Mouse (Mus musculus): Measurements from ENCODE around the gene Vmn1r4.
A peak's percentile ranks its signal among the peaks of the same experiment; 100 is the strongest.

Gene Vmn1r4

DNA sequence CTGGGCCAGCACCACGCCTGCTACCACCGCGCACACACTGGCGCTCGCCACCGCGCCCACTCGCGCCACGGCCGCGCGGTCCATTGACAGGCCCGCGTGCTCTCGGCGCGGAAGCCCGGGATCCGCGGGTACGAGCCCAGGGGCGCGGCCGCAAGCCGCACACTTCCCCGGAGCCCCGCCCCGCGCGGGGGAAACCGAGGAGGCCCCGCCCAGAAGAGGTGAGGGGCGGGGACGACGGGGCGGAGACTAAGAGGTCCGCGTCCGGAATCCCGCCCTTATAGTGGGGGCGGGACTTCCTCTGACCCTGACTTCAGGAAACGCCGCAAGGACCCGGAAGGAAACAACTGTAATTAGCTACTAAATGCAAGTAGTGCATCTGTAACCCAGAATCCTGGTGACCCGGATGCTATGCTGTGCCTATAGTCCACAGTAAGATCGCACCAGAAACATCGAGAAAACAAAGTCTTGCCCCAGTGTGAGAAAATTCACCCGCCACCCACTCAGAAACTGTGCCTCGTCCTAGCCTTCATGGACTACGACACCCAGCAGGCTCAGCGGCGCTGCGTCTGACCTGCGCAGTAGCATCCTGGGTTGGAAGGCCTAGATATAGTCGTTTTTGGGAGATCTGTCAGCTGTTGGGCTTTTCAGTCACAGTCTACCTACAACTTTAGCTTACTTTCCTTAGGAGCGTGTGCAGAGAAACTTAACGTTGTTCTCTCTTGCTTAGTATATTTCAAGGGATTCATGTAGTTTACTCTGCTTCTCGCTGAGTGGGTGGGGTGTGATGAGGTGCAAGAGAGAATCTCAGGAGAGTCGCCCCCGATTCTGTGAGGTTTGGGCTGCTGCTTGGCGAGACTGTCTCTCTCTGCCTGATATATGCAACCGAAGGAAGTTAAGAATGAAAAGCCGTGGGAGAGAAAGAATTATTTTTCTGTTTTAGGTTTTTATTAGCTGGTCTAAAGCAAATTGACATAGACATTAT lies at the start of gene Vmn1r4, which contains the start of gene Nt5c3:
Gene Vmn1r4 (plus strand): TSS at position 290 of the 982 bp plus-strand sequence.
Gene Nt5c3 (minus strand): TSS at position 207 of the 982 bp plus-strand sequence.
- no peak for TF ChIP-seq NANOG (IDR thresholded peaks at IDR 0.05; ENCODE audit: borderline replicate concordance, low read length)
- no peak for TF ChIP-seq POU5F1 (IDR thresholded peaks at IDR 0.05; ENCODE audit: borderline replicate concordance, low read length)
- TF ChIP-seq CTCF (conservative IDR thresholded peaks at IDR 0.05; ENCODE audit: low read length) = no peak
- no peaks in the 10 kb centered on the region for H3K36me3 ChIP-seq (ENCODE audit: insufficient read depth, low read length)
- peak within 1 kb of the TSS; percentile 93 for H3K4me3 ChIP-seq (replicated peaks; ENCODE audit: low read length)
- H3K27me3 ChIP-seq (ENCODE audit: insufficient read depth, low read length) = no peaks in the 10 kb centered on the region
- no peaks in the 10 kb centered on the region; the same call in 1 of the 2 replicates for H3K9me3 ChIP-seq (ENCODE audit: low read length)
- peaks cover 6% of the 10 kb centered on the region for H3K4me1 ChIP-seq (replicated peaks; ENCODE audit: low read depth, low read length)

DNA sequence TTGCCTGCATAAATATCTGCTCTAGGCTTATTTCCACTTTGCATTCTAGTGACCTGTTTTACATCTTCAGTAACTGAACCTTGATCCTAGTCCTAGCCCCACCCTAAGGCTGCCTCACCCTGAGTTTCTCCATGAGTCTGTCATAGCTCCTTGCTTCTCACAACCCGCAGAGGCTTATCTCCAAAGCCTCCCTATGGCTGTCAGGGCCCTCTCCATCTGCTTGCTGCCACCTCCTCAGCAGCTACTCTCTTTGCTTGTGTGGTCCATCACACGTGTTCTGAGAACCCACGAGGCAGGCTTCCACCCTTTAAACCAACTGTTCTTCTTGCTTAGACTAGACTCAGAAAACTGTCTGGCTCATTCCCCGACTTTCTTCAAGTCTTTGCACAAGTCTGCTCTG lies 46.9 kb upstream of the Vmn1r4 start:
- no peaks in the 10 kb centered on the region for H3K9me3 ChIP-seq (ENCODE audit: low read length)

GRCm38 (mm10) chr6:56877985-56878384 lies 45.8 kb upstream of the Vmn1r4 start:
- Histone ChIP-seq H3K4me3 (replicated peaks; ENCODE audit: low read length) (no peak overlapping the region), H3K27me3 (ENCODE audit: insufficient read depth, low read length) (no peaks in the 10 kb centered on the region), H3K4me1 (replicated peaks; ENCODE audit: low read depth, low read length) (no peaks in the 10 kb centered on the region), H3K9me3 (ENCODE audit: low read length) (no peaks in the 10 kb centered on the region), H3K36me3 (ENCODE audit: insufficient read depth, low read length) (peaks cover 86% of the 10 kb centered on the region)
- TF ChIP-seq NANOG (IDR thresholded peaks at IDR 0.05; ENCODE audit: borderline replicate concordance, low read length) (no peak), POU5F1 (IDR thresholded peaks at IDR 0.05; ENCODE audit: borderline replicate concordance, low read length) (no peak), CTCF (conservative IDR thresholded peaks at IDR 0.05; ENCODE audit: low read length) (no peak)

More for the DNA sequence above, 46.9 kb upstream of the Vmn1r4 start:
- H3K27me3 ChIP-seq (ENCODE audit: insufficient read depth, low read length) = no peaks in the 10 kb centered on the region
- no peak for TF ChIP-seq CTCF (conservative IDR thresholded peaks at IDR 0.05; ENCODE audit: low read length)
- no peak for TF ChIP-seq POU5F1 (IDR thresholded peaks at IDR 0.05; ENCODE audit: borderline replicate concordance, low read length)
- TF ChIP-seq NANOG (IDR thresholded peaks at IDR 0.05; ENCODE audit: borderline replicate concordance, low read length) = no peak
- H3K4me3 ChIP-seq (replicated peaks; ENCODE audit: low read length) = no peak overlapping the region
- H3K4me1 ChIP-seq (replicated peaks; ENCODE audit: low read depth, low read length) = no peaks in the 10 kb centered on the region
- peaks cover 88% of the 10 kb centered on the region for H3K36me3 ChIP-seq (ENCODE audit: insufficient read depth, low read length)

DNA sequence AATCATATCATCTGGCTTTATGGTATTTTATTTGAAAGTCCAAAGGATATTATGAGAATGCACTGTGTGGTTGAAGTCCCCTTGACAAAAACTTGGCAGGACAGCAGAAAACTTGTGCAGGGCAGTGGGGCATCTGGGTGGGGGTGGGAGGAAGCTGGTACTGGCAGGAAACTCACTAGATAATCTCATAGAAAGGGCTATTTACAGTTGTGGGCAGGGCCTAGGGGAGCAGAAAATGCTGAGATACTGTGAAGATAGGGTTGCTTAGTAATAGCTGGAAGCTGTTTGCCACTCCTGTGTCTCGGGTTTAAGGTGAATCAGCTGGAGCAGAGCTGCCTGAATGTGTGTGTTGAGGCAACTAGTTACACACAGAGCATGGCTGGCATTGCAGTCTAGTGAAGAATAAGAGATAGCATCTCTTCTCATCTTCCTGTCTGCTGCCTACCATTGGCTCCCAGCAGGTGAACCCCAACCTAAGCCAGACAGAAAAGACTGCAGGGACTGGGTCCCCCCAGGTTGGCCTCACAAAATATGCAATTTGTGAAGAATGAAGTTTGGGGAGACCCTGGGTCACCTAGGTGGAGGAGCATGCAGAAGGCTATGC lies 44.4 kb upstream of the Vmn1r4 start:
- Histone ChIP-seq H3K36me3 (ENCODE audit: insufficient read depth, low read length) (peaks cover 88% of the 10 kb centered on the region), H3K27me3 (ENCODE audit: insufficient read depth, low read length) (no peaks in the 10 kb centered on the region), H3K4me3 (replicated peaks; ENCODE audit: low read length) (no peak overlapping the region), H3K9me3 (ENCODE audit: low read length) (no peaks in the 10 kb centered on the region), H3K4me1 (replicated peaks; ENCODE audit: low read depth, low read length) (no peaks in the 10 kb centered on the region)
- TF ChIP-seq NANOG (IDR thresholded peaks at IDR 0.05; ENCODE audit: borderline replicate concordance, low read length) = no peak
- TF ChIP-seq POU5F1 (IDR thresholded peaks at IDR 0.05; ENCODE audit: borderline replicate concordance, low read length) = no peak
- TF ChIP-seq CTCF (conservative IDR thresholded peaks at IDR 0.05; ENCODE audit: low read length) = no peak

DNA sequence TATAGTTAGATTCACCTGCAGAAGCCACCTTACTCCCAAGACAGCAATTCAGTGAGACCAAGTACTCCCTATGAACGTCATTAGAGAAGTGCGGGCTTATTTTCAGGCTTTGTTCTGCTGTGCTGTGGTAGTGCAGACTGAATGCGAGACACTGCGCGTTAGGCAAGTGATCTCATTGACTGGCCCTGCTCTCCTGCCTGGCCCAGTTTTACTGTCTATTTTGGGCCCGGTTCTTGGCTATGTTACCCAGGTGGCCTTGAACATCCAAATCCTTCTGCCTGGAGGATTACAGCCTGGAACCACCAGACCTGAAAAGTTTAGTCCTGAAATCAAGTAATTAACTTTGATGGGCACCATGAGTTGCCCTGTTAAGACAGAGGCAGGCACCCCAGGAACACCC lies 35.3 kb upstream of the Vmn1r4 start:
- peaks cover 45% of the 10 kb centered on the region for H3K36me3 ChIP-seq (ENCODE audit: insufficient read depth, low read length)
- no peak overlapping the region for H3K4me3 ChIP-seq (replicated peaks; ENCODE audit: low read length)
- H3K4me1 ChIP-seq (replicated peaks; ENCODE audit: low read depth, low read length) = no peaks in the 10 kb centered on the region
- H3K27me3 ChIP-seq (ENCODE audit: insufficient read depth, low read length) = no peaks in the 10 kb centered on the region
- no peaks in the 10 kb centered on the region for H3K9me3 ChIP-seq (ENCODE audit: low read length)
- TF ChIP-seq POU5F1 (IDR thresholded peaks at IDR 0.05; ENCODE audit: borderline replicate concordance, low read length) (no peak), CTCF (conservative IDR thresholded peaks at IDR 0.05; ENCODE audit: low read length) (no peak), NANOG (IDR thresholded peaks at IDR 0.05; ENCODE audit: borderline replicate concordance, low read length) (no peak)

- H3K36me3 ChIP-seq (ENCODE audit: insufficient read depth, low read length) = peaks cover 37% of the 10 kb centered on the region
- H3K27me3 ChIP-seq (ENCODE audit: insufficient read depth, low read length) = no peaks in the 10 kb centered on the region
- no peaks in the 10 kb centered on the region for H3K4me1 ChIP-seq (replicated peaks; ENCODE audit: low read depth, low read length)
- H3K4me3 ChIP-seq (replicated peaks; ENCODE audit: low read length) = no peak overlapping the region
- TF ChIP-seq POU5F1 (IDR thresholded peaks at IDR 0.05; ENCODE audit: borderline replicate concordance, low read length) (no peak), CTCF (conservative IDR thresholded peaks at IDR 0.05; ENCODE audit: low read length) (no peak), NANOG (IDR thresholded peaks at IDR 0.05; ENCODE audit: borderline replicate concordance, low read length) (no peak)
- H3K9me3 ChIP-seq (ENCODE audit: low read length) = no peaks in the 10 kb centered on the region
Measured at GRCm38 (mm10) chr6:56890762-56891161, 33.1 kb upstream of the Vmn1r4 start.

DNA sequence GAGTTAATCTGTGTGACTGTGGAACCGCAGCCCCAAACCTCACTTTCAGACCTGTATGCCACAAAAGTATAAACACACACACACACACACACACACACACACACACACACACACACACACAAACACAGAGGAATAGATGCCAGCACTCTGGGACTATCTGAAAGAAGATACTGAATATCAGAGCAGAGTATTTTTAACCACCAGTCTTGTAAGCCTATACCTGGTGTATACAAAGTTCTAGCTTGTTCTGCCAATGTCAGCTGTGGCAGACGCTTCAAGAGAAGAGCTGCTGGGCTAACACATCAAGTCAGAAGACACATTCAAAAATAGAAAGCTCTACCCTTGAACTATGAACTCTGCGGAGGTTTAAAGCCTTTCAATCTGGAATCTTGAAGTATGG lies 24.2 kb upstream of the Vmn1r4 start:
- Histone ChIP-seq H3K36me3 (ENCODE audit: insufficient read depth, low read length) (peaks cover 2% of the 10 kb centered on the region; the same call in 1 of the 2 replicates), H3K27me3 (ENCODE audit: insufficient read depth, low read length) (no peaks in the 10 kb centered on the region), H3K4me3 (replicated peaks; ENCODE audit: low read length) (no peak overlapping the region), H3K9me3 (ENCODE audit: low read length) (peaks cover 15% of the 10 kb centered on the region), H3K4me1 (replicated peaks; ENCODE audit: low read depth, low read length) (peaks cover 30% of the 10 kb centered on the region)
- TF ChIP-seq NANOG (IDR thresholded peaks at IDR 0.05; ENCODE audit: borderline replicate concordance, low read length) = no peak
- no peak for TF ChIP-seq CTCF (conservative IDR thresholded peaks at IDR 0.05; ENCODE audit: low read length)
- no peak for TF ChIP-seq POU5F1 (IDR thresholded peaks at IDR 0.05; ENCODE audit: borderline replicate concordance, low read length)

DNA sequence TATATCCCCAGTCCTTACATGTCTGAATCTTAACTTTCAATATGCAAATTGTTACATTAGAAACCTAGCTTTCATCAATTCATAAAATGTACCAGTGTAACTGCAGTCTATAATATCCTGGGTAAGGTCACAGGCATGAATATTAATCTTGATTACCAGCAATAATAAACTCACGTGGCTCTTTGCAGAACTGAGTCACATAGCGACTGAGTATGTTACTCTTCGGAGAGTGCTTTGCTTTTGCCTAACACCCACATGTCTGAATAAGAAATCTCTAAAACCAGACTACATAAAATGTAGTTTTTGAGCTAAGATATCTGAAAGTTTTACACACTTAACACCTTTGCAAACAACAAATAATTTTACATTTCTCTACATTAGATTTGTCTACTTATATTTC lies 22.5 kb upstream of the Vmn1r4 start:
- Histone ChIP-seq H3K36me3 (ENCODE audit: insufficient read depth, low read length) (peaks cover 2% of the 10 kb centered on the region; the same call in 1 of the 2 replicates), H3K4me3 (replicated peaks; ENCODE audit: low read length) (peak overlapping the region; percentile 2; the same call in 1 of the 2 replicates), H3K9me3 (ENCODE audit: low read length) (peaks cover 15% of the 10 kb centered on the region), H3K4me1 (replicated peaks; ENCODE audit: low read depth, low read length) (peaks cover 29% of the 10 kb centered on the region), H3K27me3 (ENCODE audit: insufficient read depth, low read length) (no peaks in the 10 kb centered on the region)
- no peak for TF ChIP-seq NANOG (IDR thresholded peaks at IDR 0.05; ENCODE audit: borderline replicate concordance, low read length)
- TF ChIP-seq CTCF (conservative IDR thresholded peaks at IDR 0.05; ENCODE audit: low read length) = no peak
- TF ChIP-seq POU5F1 (IDR thresholded peaks at IDR 0.05; ENCODE audit: borderline replicate concordance, low read length) = no peak

Measured in E14TG2a.4 (cell line).